Mouse (Mus musculus): ENCODE results near the gene Hist1h2ag. TPM values are rescaled to one million over a fixed set of nuclear protein-coding genes. Genes with fewer than 3 reads are reported as not detected.

The Hist1h2ag gene
- total and polyA plus RNA-seq, 2 experiments from 2014 or later = 16.6 to 477 TPM

- no peak overlapping the region for H3K27ac ChIP-seq
- no peak overlapping the region for H3K9ac ChIP-seq (replicated peaks; ENCODE audit: low read length)
- peak overlapping the region; percentile 25 for H3K4me3 ChIP-seq (ENCODE audit: low read length)
- no peak for ATAC-seq
- 4% methylated on average over 12 of the region's 12 CpGs for WGBS
- peaks cover 77% of the 10 kb centered on the region for H3K27me3 ChIP-seq (ENCODE audit: insufficient read depth, low read length)
- no peaks in the 10 kb centered on the region for H3K4me1 ChIP-seq (ENCODE audit: insufficient read depth, low read length)
- peak; percentile 56 for DNase-seq (ENCODE audit: low spot score)
- no peaks in the 10 kb centered on the region for H3K36me3 ChIP-seq (ENCODE audit: insufficient read depth, low read length)
- peak overlapping the region; percentile 39 for H3K4me2 ChIP-seq (ENCODE audit: low read depth, low read length)
- H3K9me3 ChIP-seq (ENCODE audit: low read length) = no peaks in the 10 kb centered on the region
- no peak for TF ChIP-seq CTCF (IDR thresholded peaks at IDR 0.05; ENCODE audit: low read depth)
Measured at GRCm38 (mm10) chr13:21996101-21996839, 46.5 kb downstream of the Hist1h2ag start.

- Histone ChIP-seq H3K9me3 (ENCODE audit: low read length) (no peaks in the 10 kb centered on the region), H3K4me2 (ENCODE audit: low read depth, low read length) (peak overlapping the region; percentile 39), H3K4me1 (ENCODE audit: insufficient read depth, low read length) (no peaks in the 10 kb centered on the region), H3K27me3 (ENCODE audit: insufficient read depth, low read length) (peaks cover 68% of the 10 kb centered on the region), H3K27ac (no peak overlapping the region), H3K4me3 (ENCODE audit: low read length) (peak overlapping the region; percentile 25), H3K9ac (replicated peaks; ENCODE audit: low read length) (no peak overlapping the region), H3K36me3 (ENCODE audit: insufficient read depth, low read length) (no peaks in the 10 kb centered on the region)
- DNase-seq (ENCODE audit: low spot score) (peak; percentile 11), ATAC-seq (no peak)
- under 1% methylated on average over 21 of the region's 21 CpGs for WGBS
- TF ChIP-seq CTCF (IDR thresholded peaks at IDR 0.05; ENCODE audit: low read depth) = no peak
Measured at GRCm38 (mm10) chr13:21995331-21995914, 47.3 kb downstream of the Hist1h2ag start.

GRCm38 (mm10) chr13:21994896-21995295 lies 47.8 kb downstream of the Hist1h2ag start:
- no peak for TF ChIP-seq CTCF (IDR thresholded peaks at IDR 0.05; ENCODE audit: low read depth)
- H3K4me1 ChIP-seq (ENCODE audit: insufficient read depth, low read length) = no peaks in the 10 kb centered on the region
- H3K9me3 ChIP-seq (ENCODE audit: low read length) = no peaks in the 10 kb centered on the region
- H3K27me3 ChIP-seq (ENCODE audit: insufficient read depth, low read length) = peaks cover 63% of the 10 kb centered on the region
- no peak overlapping the region for H3K27ac ChIP-seq
- no peak overlapping the region for H3K9ac ChIP-seq (replicated peaks; ENCODE audit: low read length)
- DNase-seq (ENCODE audit: low spot score) = peak; percentile 20
- H3K4me2 ChIP-seq (ENCODE audit: low read depth, low read length) = peak overlapping the region; percentile 39
- H3K4me3 ChIP-seq (ENCODE audit: low read length) = peak overlapping the region; percentile 25
- 8% methylated on average over 8 of the region's 8 CpGs for WGBS
- no peaks in the 10 kb centered on the region for H3K36me3 ChIP-seq (ENCODE audit: insufficient read depth, low read length)
- no peak for ATAC-seq

- Histone ChIP-seq H3K4me2 (ENCODE audit: low read depth, low read length) (no peak overlapping the region), H3K4me1 (ENCODE audit: insufficient read depth, low read length) (no peaks in the 10 kb centered on the region), H3K36me3 (ENCODE audit: insufficient read depth, low read length) (no peaks in the 10 kb centered on the region), H3K4me3 (ENCODE audit: low read length) (no peak overlapping the region), H3K27me3 (ENCODE audit: insufficient read depth, low read length) (peaks cover 55% of the 10 kb centered on the region), H3K9ac (replicated peaks; ENCODE audit: low read length) (no peak overlapping the region), H3K27ac (no peak overlapping the region), H3K9me3 (ENCODE audit: low read length) (no peaks in the 10 kb centered on the region)
- TF ChIP-seq CTCF (IDR thresholded peaks at IDR 0.05; ENCODE audit: low read depth) = no peak
- WGBS = 2% methylated on average over 22 of the region's 22 CpGs
- DNase-seq (ENCODE audit: low spot score) = peak; percentile 7
- no peak for ATAC-seq
Measured at GRCm38 (mm10) chr13:21993957-21994738, 48.6 kb downstream of the Hist1h2ag start.

GRCm38 (mm10) chr13:21992550-21992949 lies 50.2 kb downstream of the Hist1h2ag start:
- Histone ChIP-seq H3K36me3 (ENCODE audit: insufficient read depth, low read length) (no peaks in the 10 kb centered on the region), H3K9me3 (ENCODE audit: low read length) (no peaks in the 10 kb centered on the region), H3K27ac (no peak overlapping the region), H3K4me2 (ENCODE audit: low read depth, low read length) (no peak overlapping the region), H3K4me1 (ENCODE audit: insufficient read depth, low read length) (no peaks in the 10 kb centered on the region), H3K9ac (replicated peaks; ENCODE audit: low read length) (no peak overlapping the region), H3K27me3 (ENCODE audit: insufficient read depth, low read length) (peaks cover 40% of the 10 kb centered on the region), H3K4me3 (ENCODE audit: low read length) (no peak overlapping the region)
- 90% methylated on average over 5 of the region's 5 CpGs for WGBS
- TF ChIP-seq CTCF (IDR thresholded peaks at IDR 0.05; ENCODE audit: low read depth) = no peak
- ATAC-seq (no peak), DNase-seq (ENCODE audit: low spot score) (no peak)

Small RNAs within 50 kb of the gene (microRNA-seq; reads per million reads assigned to microRNA genes)
- gene Gm26300 (0 reads per million in 2 experiments), gene Gm44390 (0 reads per million in 2 experiments), gene Gm44486 (0 reads per million in 2 experiments)

Other genes with a start within 250 kb of the Hist1h2ag start
- gene Hist1h2bq, start 232.7 kb downstream of the Hist1h2ag start, total RNA-seq (2014; rRNA removed) = 1,114 and 1,806 TPM in 2 replicates
- gene Hist1h2bq, start 232.7 kb downstream of the Hist1h2ag start, polyA plus RNA-seq (2015; fragmentation: Nextera tagmentation; extraction: Ambion mirVana) = 4.8 and 6.4 TPM in 2 replicates
- not detected in 2 replicates for gene Hist1h2ao, start 232.5 kb downstream of the Hist1h2ag start, total RNA-seq (2014; rRNA removed)
- not detected in 2 replicates for gene Hist1h2ao, start 232.5 kb downstream of the Hist1h2ag start, polyA plus RNA-seq (2015; fragmentation: Nextera tagmentation; extraction: Ambion mirVana)
- 2.3 and 3.3 TPM in 2 replicates for gene Hist1h4m, start 231.2 kb downstream of the Hist1h2ag start, total RNA-seq (2014; rRNA removed)
- not detected in 2 replicates for gene Hist1h4m, start 231.2 kb downstream of the Hist1h2ag start, polyA plus RNA-seq (2015; fragmentation: Nextera tagmentation; extraction: Ambion mirVana)
- 4,540 and 4,675 TPM in 2 replicates for gene Hist1h4n, start 210.7 kb downstream of the Hist1h2ag start, total RNA-seq (2014; rRNA removed)
- gene Hist1h4n, start 210.7 kb downstream of the Hist1h2ag start, polyA plus RNA-seq (2015; fragmentation: Nextera tagmentation; extraction: Ambion mirVana) = 3.7 and 4.1 TPM in 2 replicates
- gene Hist1h2ap, start 209.4 kb downstream of the Hist1h2ag start, total RNA-seq (2014; rRNA removed) = 1,318 and 1,554 TPM in 2 replicates
- 798 and 958 TPM in 2 replicates for gene Hist1h2ap, start 209.4 kb downstream of the Hist1h2ag start, polyA plus RNA-seq (2015; fragmentation: Nextera tagmentation; extraction: Ambion mirVana)
- gene Hist1h2br, start 209.2 kb downstream of the Hist1h2ag start, total RNA-seq (2014; rRNA removed) = 757 and 1,216 TPM in 2 replicates
- 4.7 and 7.4 TPM in 2 replicates for gene Hist1h2br, start 209.2 kb downstream of the Hist1h2ag start, polyA plus RNA-seq (2015; fragmentation: Nextera tagmentation; extraction: Ambion mirVana)
- 9.3 and 13.5 TPM in 2 replicates for gene Zfp184, start 97.8 kb downstream of the Hist1h2ag start, total RNA-seq (2014; rRNA removed)
- 7.8 and 9.6 TPM in 2 replicates for gene Zfp184, start 97.8 kb downstream of the Hist1h2ag start, polyA plus RNA-seq (2015; fragmentation: Nextera tagmentation; extraction: Ambion mirVana)
- not detected in 2 replicates for gene Pom121l2, start 61.8 kb downstream of the Hist1h2ag start, total RNA-seq (2014; rRNA removed)
- gene Pom121l2, start 61.8 kb downstream of the Hist1h2ag start, polyA plus RNA-seq (2015; fragmentation: Nextera tagmentation; extraction: Ambion mirVana) = not detected in 2 replicates
- not detected in 2 replicates for gene Prss16, start 33.2 kb downstream of the Hist1h2ag start, total RNA-seq (2014; rRNA removed)
- gene Prss16, start 33.2 kb downstream of the Hist1h2ag start, polyA plus RNA-seq (2015; fragmentation: Nextera tagmentation; extraction: Ambion mirVana) = not detected in 2 replicates
- 67.7 and 136 TPM in 2 replicates for gene Hist1h2ah, start 7.4 kb downstream of the Hist1h2ag start, total RNA-seq (2014; rRNA removed)
- 2.2 and 10.5 TPM in 2 replicates for gene Hist1h2ah, start 7.4 kb downstream of the Hist1h2ag start, polyA plus RNA-seq (2015; fragmentation: Nextera tagmentation; extraction: Ambion mirVana)
- 468 and 587 TPM in 2 replicates for gene Hist1h2bk, start 7.1 kb downstream of the Hist1h2ag start, total RNA-seq (2014; rRNA removed)
- gene Hist1h2bk, start 7.1 kb downstream of the Hist1h2ag start, polyA plus RNA-seq (2015; fragmentation: Nextera tagmentation; extraction: Ambion mirVana) = 0.84 and 1.2 TPM in 2 replicates
- gene Hist1h4i, start 1.6 kb downstream of the Hist1h2ag start, total RNA-seq (2014; rRNA removed) = 20.6 and 39.3 TPM in 2 replicates
- gene Hist1h4i, start 1.6 kb downstream of the Hist1h2ag start, polyA plus RNA-seq (2015; fragmentation: Nextera tagmentation; extraction: Ambion mirVana) = 5.1 and 5.5 TPM in 2 replicates
- 777 and 1,409 TPM in 2 replicates for gene Hist1h2bj, start 270 bp upstream of the Hist1h2ag start, total RNA-seq (2014; rRNA removed)
- 4.2 and 6.8 TPM in 2 replicates for gene Hist1h2bj, start 270 bp upstream of the Hist1h2ag start, polyA plus RNA-seq (2015; fragmentation: Nextera tagmentation; extraction: Ambion mirVana)
- not detected in 2 replicates for gene Vmn1r188, start 41.5 kb upstream of the Hist1h2ag start, total RNA-seq (2014; rRNA removed)
- not detected in 2 replicates for gene Vmn1r188, start 41.5 kb upstream of the Hist1h2ag start, polyA plus RNA-seq (2015; fragmentation: Nextera tagmentation; extraction: Ambion mirVana)
- not detected in 2 replicates for gene Vmn1r189, start 62.9 kb upstream of the Hist1h2ag start, total RNA-seq (2014; rRNA removed)
- gene Vmn1r189, start 62.9 kb upstream of the Hist1h2ag start, polyA plus RNA-seq (2015; fragmentation: Nextera tagmentation; extraction: Ambion mirVana) = not detected in 2 replicates
- not detected in 2 replicates for gene Vmn1r191, start 141.0 kb upstream of the Hist1h2ag start, total RNA-seq (2014; rRNA removed)
- not detected in 2 replicates for gene Vmn1r191, start 141.0 kb upstream of the Hist1h2ag start, polyA plus RNA-seq (2015; fragmentation: Nextera tagmentation; extraction: Ambion mirVana)
- not detected in 2 replicates for gene Vmn1r192, start 148.2 kb upstream of the Hist1h2ag start, total RNA-seq (2014; rRNA removed)
- not detected in 2 replicates for gene Vmn1r192, start 148.2 kb upstream of the Hist1h2ag start, polyA plus RNA-seq (2015; fragmentation: Nextera tagmentation; extraction: Ambion mirVana)
- gene Vmn1r193, start 180.2 kb upstream of the Hist1h2ag start, total RNA-seq (2014; rRNA removed) = not detected in 2 replicates
- gene Vmn1r193, start 180.2 kb upstream of the Hist1h2ag start, polyA plus RNA-seq (2015; fragmentation: Nextera tagmentation; extraction: Ambion mirVana) = not detected in 2 replicates
- not detected in 2 replicates for gene Vmn1r194, start 201.3 kb upstream of the Hist1h2ag start, total RNA-seq (2014; rRNA removed)
- gene Vmn1r194, start 201.3 kb upstream of the Hist1h2ag start, polyA plus RNA-seq (2015; fragmentation: Nextera tagmentation; extraction: Ambion mirVana) = not detected in 2 replicates
- gene Vmn1r195, start 227.6 kb upstream of the Hist1h2ag start, total RNA-seq (2014; rRNA removed) = not detected in 2 replicates
- gene Vmn1r195, start 227.6 kb upstream of the Hist1h2ag start, polyA plus RNA-seq (2015; fragmentation: Nextera tagmentation; extraction: Ambion mirVana) = not detected in 2 replicates
- gene Vmn1r196, start 247.0 kb upstream of the Hist1h2ag start, total RNA-seq (2014; rRNA removed) = not detected in 2 replicates
- gene Vmn1r196, start 247.0 kb upstream of the Hist1h2ag start, polyA plus RNA-seq (2015; fragmentation: Nextera tagmentation; extraction: Ambion mirVana) = not detected in 2 replicates

All from hindbrain, postnatal 0 days (tissue).